Mouse (Mus musculus) stomach, embryonic 16.5 days (tissue): Measurements from ENCODE around the gene Csk. TPM values are rescaled to one million over a fixed set of nuclear protein-coding genes. Genes with fewer than 3 reads are reported as not detected.

Experiments used
- ATAC-seq: fragments of 200-750 bp; cut with Nextera tagmentation; 2 replicates; pipeline ENCODE4 v1.8.0; 2017; ENCODE audit warnings: moderate number of reproducible peaks, moderate TSS enrichment; ENCODE audit not compliant: insufficient read depth, low FRiP score
- H3K27ac ChIP-seq: fragments of 300-500 bp; sonication (generic); 2 replicates; pipeline ENCODE4 v1.5.1; 2014; ENCODE audit warnings: low read length
- H3K27me3 ChIP-seq: fragments of 300-500 bp; sonication (generic); 2 replicates; pipeline ENCODE4 v1.6.1; 2014; ENCODE audit warnings: low read length, control low read depth, mixed read lengths; ENCODE audit not compliant: control insufficient read depth, insufficient read depth
- H3K36me3 ChIP-seq: fragments of 300-500 bp; sonication (generic); 2 replicates; pipeline ENCODE4 v1.6.1; 2014; ENCODE audit warnings: low read length; ENCODE audit not compliant: control insufficient read depth, insufficient read depth
- H3K4me1 ChIP-seq: fragments of 300-500 bp; sonication (generic); 2 replicates; pipeline ENCODE4 v1.6.1; 2014; ENCODE audit warnings: low read length, control low read depth, mixed read lengths; ENCODE audit not compliant: control insufficient read depth, insufficient read depth
- H3K4me2 ChIP-seq: fragments of 300-500 bp; sonication (generic); 2 replicates; pipeline ENCODE4 v1.6.1; 2014; ENCODE audit warnings: low read depth, low read length, mixed read lengths
- H3K4me3 ChIP-seq: fragments of 300-500 bp; sonication (generic); replicated peaks from 2 replicates; pipeline ENCODE4 v1.5.1; 2014; ENCODE audit warnings: mild to moderate bottlenecking, low read length
- H3K9ac ChIP-seq: fragments of 300-500 bp; sonication (generic); 2 replicates; pipeline ENCODE4 v1.6.1; 2014; ENCODE audit warnings: low read length
- H3K9me3 ChIP-seq: fragments of 300-500 bp; sonication (generic); replicated peaks from 2 replicates; pipeline ENCODE4 v1.6.1; 2016; ENCODE audit warnings: low read length, control low read depth; ENCODE audit not compliant: control insufficient read depth
- WGBS: fragments of 180-500 bp; shearing (Covaris S2); extraction: QIAGEN DNeasy Blood & Tissue Kit; methylation state at CpG from one replicate; pipeline ENCODE4 v1.1.7; 2014; 5-methylcytosine and 5-hydroxymethylcytosine counted together
- polyA plus RNA-seq: library from polyadenylated mRNA; unstranded; fragments of >200 nt; fragmentation: Nextera tagmentation; extraction: Ambion mirVana; gene quantifications from 2 replicates; pipeline ENCODE4 v1.2.1, GENCODE M21; 2015

Csk gene
- polyA plus RNA-seq, 1 experiment from 2014 or later, result 26.6 TPM

DNA sequence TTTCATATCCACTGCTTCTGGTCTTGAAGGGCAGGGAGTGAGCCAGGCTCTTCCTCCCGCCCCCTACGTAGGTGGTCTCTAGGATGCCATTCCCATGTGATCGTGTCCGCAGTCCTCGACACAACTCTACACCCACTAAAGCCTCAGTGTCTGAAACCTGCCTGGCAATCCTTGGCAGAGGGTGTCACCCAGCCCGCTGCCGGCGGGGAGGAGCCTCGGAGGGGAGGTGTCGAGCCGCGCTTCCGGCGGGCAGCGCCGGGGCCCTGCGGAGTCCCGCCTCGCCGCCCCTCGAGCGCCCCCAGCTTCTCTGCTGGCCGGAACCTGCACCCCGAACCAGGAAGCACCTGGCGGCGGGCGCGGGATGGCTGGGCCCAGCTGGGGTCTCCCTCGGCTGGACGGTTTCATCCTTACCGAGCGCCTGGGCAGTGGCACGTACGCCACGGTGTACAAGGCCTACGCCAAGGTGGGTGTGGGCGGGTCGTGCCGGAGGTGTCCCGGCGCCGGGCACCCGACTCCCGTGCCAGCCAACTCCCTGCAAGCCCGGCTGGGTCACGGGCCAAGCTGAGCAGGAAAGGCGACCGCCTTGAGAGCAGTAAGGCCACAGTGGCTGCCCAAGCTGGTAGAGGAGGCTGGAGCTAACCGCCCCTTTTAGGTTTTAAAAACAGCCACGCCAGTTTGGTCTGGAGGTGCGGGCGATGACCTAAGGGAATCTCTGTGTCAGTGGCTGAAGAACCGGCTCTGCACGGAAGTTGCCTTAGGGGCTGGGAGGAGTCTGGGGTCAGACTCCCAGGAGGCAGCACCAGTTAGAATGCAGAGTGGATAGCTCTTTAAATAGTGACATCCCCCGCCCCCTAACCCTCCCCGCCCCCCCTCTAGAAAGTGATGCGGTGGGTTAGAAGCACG, 64.0 kb downstream of the Csk start, which contains the start of gene Ulk3:
TSS of gene Ulk3 (plus strand) at position 229 of the 903 bp plus-strand sequence.
- H3K27me3 ChIP-seq, result no peaks in the 10 kb centered on the region
- peak within 1 kb of the TSS; percentile 88 for H3K9ac ChIP-seq
- WGBS, result under 1% methylated on average over 58 of the region's 58 CpGs
- H3K36me3 ChIP-seq, result 0 out of 2 replicates have a peak, but pooled peaks cover 2% of the 10 kb centered on the region
- H3K4me3 ChIP-seq, result peak within 1 kb of the TSS; percentile 69
- peak; percentile 88 for ATAC-seq
- H3K4me2 ChIP-seq, result peak within 1 kb of the TSS; percentile 91
- H3K4me1 ChIP-seq, result peaks cover 12% of the 10 kb centered on the region
- H3K27ac ChIP-seq, result peak within 1 kb of the TSS; percentile 86
- no peaks in the 10 kb centered on the region for H3K9me3 ChIP-seq

GRCm38 (mm10) chr9:57584991-57585390, 68.4 kb downstream of the Csk start:
- Histone ChIP-seq H3K27me3 (no peaks in the 10 kb centered on the region), H3K27ac (no peak overlapping the region), H3K4me1 (peaks cover 5% of the 10 kb centered on the region), H3K9ac (no peak overlapping the region), H3K4me3 (no peak overlapping the region), H3K4me2 (no peak overlapping the region), H3K36me3 (0 out of 2 replicates have a peak, but pooled peaks cover 7% of the 10 kb centered on the region), H3K9me3 (no peaks in the 10 kb centered on the region)
- no peak for ATAC-seq
- 88% methylated on average over 3 of the region's 3 CpGs for WGBS

- Histone ChIP-seq H3K27ac (no peak overlapping the region), H3K9ac (no peak overlapping the region), H3K4me3 (no peak overlapping the region), H3K4me1 (no peaks in the 10 kb centered on the region), H3K27me3 (no peaks in the 10 kb centered on the region), H3K4me2 (no peak overlapping the region), H3K9me3 (no peaks in the 10 kb centered on the region), H3K36me3 (0 out of 2 replicates have a peak, but pooled peaks cover 1% of the 10 kb centered on the region)
- WGBS, result 80% methylated on average over 6 of the region's 6 CpGs
- ATAC-seq, result no peak; the same call in 1 of the 2 replicates
Measured at GRCm38 (mm10) chr9:57577144-57577849, 76.1 kb downstream of the Csk start.

Other genes with a start within 250 kb of the Csk start
- 26.4 and 28.7 TPM in 2 replicates for gene Ppcdc, start 213.5 kb downstream of the Csk start, polyA plus RNA-seq
- 28.5 and 31.0 TPM in 2 replicates for gene Scamp5, start 185.6 kb downstream of the Csk start, polyA plus RNA-seq
- 4.8 and 5.3 TPM in 2 replicates for gene Rpp25, start 149.6 kb downstream of the Csk start, polyA plus RNA-seq
- 586 and 601 TPM in 2 replicates for gene Cox5a, start 132.4 kb downstream of the Csk start, polyA plus RNA-seq
- gene Fam219b, start 116.1 kb downstream of the Csk start, polyA plus RNA-seq, result 17.9 and 19.1 TPM in 2 replicates
- gene Mpi, start 100.9 kb downstream of the Csk start, polyA plus RNA-seq, result 45.2 and 49.0 TPM in 2 replicates
- 98.7 and 105 TPM in 2 replicates for gene Scamp2, start 92.7 kb downstream of the Csk start, polyA plus RNA-seq
- 21.6 and 22.3 TPM in 2 replicates for gene Ulk3, start 64.2 kb downstream of the Csk start, polyA plus RNA-seq
- gene Cplx3, start 47.4 kb downstream of the Csk start, polyA plus RNA-seq, result not detected in 2 replicates
- gene Lman1l, start 32.9 kb downstream of the Csk start, polyA plus RNA-seq, result not detected in 2 replicates
- not detected in 2 replicates for gene Cyp1a2, start 30.1 kb upstream of the Csk start, polyA plus RNA-seq
- 0.05 TPM in 1 of 2 replicates, not detected in the other for gene Cyp1a1, start 34.3 kb upstream of the Csk start, polyA plus RNA-seq
- 28.6 and 32.9 TPM in 2 replicates for gene Edc3, start 54.9 kb upstream of the Csk start, polyA plus RNA-seq
- 66.7 and 76.8 TPM in 2 replicates for gene Clk3, start 112.2 kb upstream of the Csk start, polyA plus RNA-seq
- gene Arid3b, start 183.2 kb upstream of the Csk start, polyA plus RNA-seq, result 4.2 and 4.5 TPM in 2 replicates